Mouse (Mus musculus) heart, postnatal 0 days (tissue): ENCODE results near the gene Ice2.

Experiments
- CTCF ChIP-seq: IDR thresholded peaks from 2 replicates; pipeline ENCODE4 v1.5.1; 2016; ENCODE audit warnings: antibody characterized with exemption, control low read depth, low read depth
- EP300 ChIP-seq: IDR thresholded peaks from 2 replicates; pipeline ENCODE4 v1.6.1; 2016; ENCODE audit warnings: antibody characterized with exemption, low read depth

GRCm38 (mm10) chr9:69443203-69443602, 45.5 kb downstream of the Ice2 start:
- TF ChIP-seq CTCF (no peak), EP300 (no peak)
